Mouse (Mus musculus) liver, adult 10 weeks (tissue): ENCODE measurements around the gene Crlf3. TPM values are rescaled to one million over a fixed set of nuclear protein-coding genes. Genes with fewer than 3 reads are reported as not detected.

ENCODE experiments used
- polyA plus RNA-seq: library from polyadenylated mRNA; stranded (reverse); fragments of 350-450 nt; fragmentation: Illumina TruSeq; extraction: RNeasy Lipid Tissue Mini Kit (QIAGEN cat#74804); gene quantifications from one replicate; pipeline ENCODE4 v1.2.3, GENCODE M21; 2014; ENCODE audit warnings: low read depth, low replicate concordance

Crlf3 gene
- polyA plus RNA-seq = 8.9 TPM

DNA sequence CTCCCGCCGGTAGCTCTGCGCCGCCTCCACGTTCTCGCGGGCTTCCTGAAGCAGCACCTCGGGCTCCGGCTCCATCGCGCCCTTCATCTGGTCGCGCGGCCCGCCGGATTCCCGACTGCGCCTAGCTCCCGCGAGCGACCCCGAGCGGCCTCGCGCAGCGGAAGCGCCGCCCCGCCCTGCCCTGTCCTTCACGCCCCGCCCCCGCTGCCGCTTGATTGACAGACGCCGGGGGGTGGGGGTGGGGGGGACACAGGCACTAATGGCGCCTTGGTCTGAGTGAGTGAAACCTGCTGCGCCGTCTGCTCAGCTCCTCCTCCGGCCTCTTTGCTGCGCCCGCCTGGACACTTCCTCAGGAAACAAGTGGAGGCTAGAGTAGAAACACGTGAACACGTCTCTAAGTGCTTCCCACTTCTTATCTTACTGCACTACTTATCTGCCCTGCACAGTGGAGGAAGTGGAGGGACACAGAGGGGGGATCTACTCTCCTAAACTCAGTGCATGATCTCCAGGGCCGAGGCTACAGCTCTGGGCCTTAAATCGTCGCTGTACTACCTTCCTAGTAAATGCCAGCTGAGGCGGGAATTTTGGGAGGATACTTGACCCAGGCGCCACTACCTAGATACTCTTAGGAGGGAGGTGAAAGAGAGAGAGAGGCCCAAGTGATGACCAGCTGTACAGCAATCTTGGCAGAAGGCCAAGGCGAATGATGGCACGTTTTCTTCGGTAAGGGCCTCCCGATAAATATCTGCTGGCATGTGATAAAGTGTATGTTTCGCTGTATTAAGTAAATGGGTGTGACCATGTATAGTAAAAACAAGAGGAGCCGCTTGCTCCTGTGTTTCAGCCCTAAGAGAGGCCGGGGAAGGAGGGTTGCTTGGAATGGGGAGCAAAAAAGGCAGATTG is at the start of gene Crlf3:
Gene Crlf3 (minus strand): TSS at position 166 of the 903 bp plus-strand sequence.

GRCm38 (mm10) chr11:80088917-80089816 is 8.4 kb upstream of the Crlf3 start, which contains the start of gene Atad5:
Atad5 (plus strand) TSS chr11:80089400.

Other genes with a start within 250 kb of the Crlf3 start
- gene Utp6, start 118.6 kb downstream of the Crlf3 start, polyA plus RNA-seq = 24.3 TPM
- 36.8 TPM for gene Suz12, start 87.9 kb downstream of the Crlf3 start, polyA plus RNA-seq
- gene Atad5, start 8.4 kb upstream of the Crlf3 start, polyA plus RNA-seq = 1.7 TPM
- 22.6 TPM for gene Tefm, start 61.2 kb upstream of the Crlf3 start, polyA plus RNA-seq
- gene Adap2, start 73.1 kb upstream of the Crlf3 start, polyA plus RNA-seq = 11.0 TPM
- 8.7 TPM for gene Rnf135, start 102.9 kb upstream of the Crlf3 start, polyA plus RNA-seq
- 58.1 TPM for gene Rhot1, start 128.0 kb upstream of the Crlf3 start, polyA plus RNA-seq
- gene Rhbdl3, start 219.9 kb upstream of the Crlf3 start, polyA plus RNA-seq = not detected